Mouse (Mus musculus): ENCODE results near the gene Ptprd. TPM values are rescaled to one million over a fixed set of nuclear protein-coding genes. Genes with fewer than 3 reads are reported as not detected.
A peak's percentile ranks its signal among the peaks of the same experiment; 100 is the strongest.

The Ptprd gene
- polyA plus RNA-seq, 1 experiment from 2014 or later = 15.5 TPM

GRCm38 (mm10) chr4:76292733-76293357, 1918.9 kb downstream of the Ptprd start:
- WGBS = 87% methylated on average over 8 of the region's 8 CpGs
- Histone ChIP-seq H3K27ac (no peak overlapping the region), H3K4me3 (no peak overlapping the region), H3K36me3 (no peaks in the 10 kb centered on the region), H3K9me3 (no peaks in the 10 kb centered on the region), H3K27me3 (ENCODE audit: insufficient read depth, poor library complexity, severe bottlenecking) (no peaks in the 10 kb centered on the region), H3K4me1 (replicated peaks) (peaks cover 15% of the 10 kb centered on the region)
- DNase-seq (ENCODE audit: low spot score) = no peak

- Histone ChIP-seq H3K27me3 (ENCODE audit: insufficient read depth, poor library complexity, severe bottlenecking) (no peaks in the 10 kb centered on the region), H3K27ac (no peak overlapping the region), H3K4me1 (replicated peaks) (peaks cover 25% of the 10 kb centered on the region), H3K36me3 (no peaks in the 10 kb centered on the region), H3K4me3 (no peak overlapping the region), H3K9me3 (no peaks in the 10 kb centered on the region)
- 50% methylated on average over 1 of the region's 1 CpGs for WGBS
- DNase-seq (ENCODE audit: low spot score) = no peak
These were observed 1921.3 kb downstream of the Ptprd start for GRCm38 (mm10) chr4:76290484-76290818.

GRCm38 (mm10) chr4:76289612-76290483, 1921.9 kb downstream of the Ptprd start:
- DNase-seq (ENCODE audit: low spot score) = peak; percentile 41
- Histone ChIP-seq H3K27me3 (ENCODE audit: insufficient read depth, poor library complexity, severe bottlenecking) (no peaks in the 10 kb centered on the region), H3K9me3 (no peaks in the 10 kb centered on the region), H3K36me3 (no peaks in the 10 kb centered on the region), H3K4me1 (replicated peaks) (peaks cover 29% of the 10 kb centered on the region), H3K27ac (peak overlapping the region; percentile 53), H3K4me3 (no peak overlapping the region)
- 31% methylated on average over 12 of the region's 12 CpGs for WGBS

- H3K9me3 ChIP-seq = no peaks in the 10 kb centered on the region
- no peaks in the 10 kb centered on the region for H3K36me3 ChIP-seq
- no peak for DNase-seq (ENCODE audit: low spot score)
- H3K27ac ChIP-seq = no peak overlapping the region; the same call in 1 of the 2 replicates
- no peaks in the 10 kb centered on the region for H3K27me3 ChIP-seq (ENCODE audit: insufficient read depth, poor library complexity, severe bottlenecking)
- 63% methylated on average over 2 of the region's 2 CpGs for WGBS
- H3K4me3 ChIP-seq = no peak overlapping the region
- H3K4me1 ChIP-seq (replicated peaks) = peaks cover 35% of the 10 kb centered on the region
These were observed 1925.7 kb downstream of the Ptprd start for GRCm38 (mm10) chr4:76286016-76286415.

GRCm38 (mm10) chr4:76282886-76283285, 1928.9 kb downstream of the Ptprd start:
- no peaks in the 10 kb centered on the region for H3K36me3 ChIP-seq
- no peaks in the 10 kb centered on the region for H3K27me3 ChIP-seq (ENCODE audit: insufficient read depth, poor library complexity, severe bottlenecking)
- no peaks in the 10 kb centered on the region for H3K9me3 ChIP-seq
- no peak overlapping the region for H3K4me3 ChIP-seq
- peaks cover 19% of the 10 kb centered on the region for H3K4me1 ChIP-seq (replicated peaks)
- 27% methylated on average over 4 of the region's 4 CpGs for WGBS
- no peak for DNase-seq (ENCODE audit: low spot score)
- no peak overlapping the region for H3K27ac ChIP-seq

- peaks cover 12% of the 10 kb centered on the region for H3K4me1 ChIP-seq (replicated peaks)
- no peak overlapping the region for H3K4me3 ChIP-seq
- H3K9me3 ChIP-seq = no peaks in the 10 kb centered on the region
- WGBS = 90% methylated on average over 4 of the region's 4 CpGs
- H3K36me3 ChIP-seq = no peaks in the 10 kb centered on the region
- no peaks in the 10 kb centered on the region for H3K27me3 ChIP-seq (ENCODE audit: insufficient read depth, poor library complexity, severe bottlenecking)
- no peak for DNase-seq (ENCODE audit: low spot score)
- no peak overlapping the region for H3K27ac ChIP-seq
These were observed 1949.0 kb downstream of the Ptprd start for GRCm38 (mm10) chr4:76262727-76263126.

- H3K4me3 ChIP-seq = no peak overlapping the region
- H3K36me3 ChIP-seq = no peaks in the 10 kb centered on the region
- DNase-seq (ENCODE audit: low spot score) = no peak
- H3K4me1 ChIP-seq (replicated peaks) = peaks cover 12% of the 10 kb centered on the region
- H3K27me3 ChIP-seq (ENCODE audit: insufficient read depth, poor library complexity, severe bottlenecking) = no peaks in the 10 kb centered on the region
- H3K9me3 ChIP-seq = no peaks in the 10 kb centered on the region
- H3K27ac ChIP-seq = no peak overlapping the region
- WGBS = 88% methylated on average over 1 of the region's 1 CpGs
These were observed 1951.1 kb downstream of the Ptprd start for GRCm38 (mm10) chr4:76260686-76261085.

- Histone ChIP-seq H3K27me3 (ENCODE audit: insufficient read depth, poor library complexity, severe bottlenecking) (no peaks in the 10 kb centered on the region), H3K4me1 (replicated peaks) (peaks cover 12% of the 10 kb centered on the region), H3K9me3 (no peaks in the 10 kb centered on the region), H3K4me3 (no peak overlapping the region), H3K36me3 (no peaks in the 10 kb centered on the region), H3K27ac (no peak overlapping the region)
- no peak for DNase-seq (ENCODE audit: low spot score)
- WGBS = 75% methylated on average over 3 of the region's 3 CpGs
These were observed 1951.5 kb downstream of the Ptprd start for GRCm38 (mm10) chr4:76260286-76260685.

GRCm38 (mm10) chr4:76259636-76260035, 1952.1 kb downstream of the Ptprd start:
- H3K4me3 ChIP-seq = no peak overlapping the region
- peaks cover 12% of the 10 kb centered on the region for H3K4me1 ChIP-seq (replicated peaks)
- H3K36me3 ChIP-seq = no peaks in the 10 kb centered on the region
- no peak for DNase-seq (ENCODE audit: low spot score)
- H3K27ac ChIP-seq = no peak overlapping the region
- H3K27me3 ChIP-seq (ENCODE audit: insufficient read depth, poor library complexity, severe bottlenecking) = no peaks in the 10 kb centered on the region
- 71% methylated on average over 2 of the region's 2 CpGs for WGBS
- H3K9me3 ChIP-seq = no peaks in the 10 kb centered on the region

GRCm38 (mm10) chr4:76244371-76244770, 1967.4 kb downstream of the Ptprd start:
- Histone ChIP-seq H3K4me3 (no peak overlapping the region), H3K27ac (no peak overlapping the region), H3K27me3 (ENCODE audit: insufficient read depth, poor library complexity, severe bottlenecking) (no peaks in the 10 kb centered on the region), H3K9me3 (no peaks in the 10 kb centered on the region), H3K36me3 (no peaks in the 10 kb centered on the region), H3K4me1 (replicated peaks) (peaks cover 8% of the 10 kb centered on the region)
- no peak for DNase-seq (ENCODE audit: low spot score)
- WGBS = 77% methylated on average over 6 of the region's 6 CpGs

GRCm38 (mm10) chr4:76241542-76241941, 1970.2 kb downstream of the Ptprd start:
- Histone ChIP-seq H3K9me3 (no peaks in the 10 kb centered on the region), H3K4me1 (replicated peaks) (peaks cover 17% of the 10 kb centered on the region), H3K4me3 (no peak overlapping the region), H3K27me3 (ENCODE audit: insufficient read depth, poor library complexity, severe bottlenecking) (no peaks in the 10 kb centered on the region), H3K36me3 (no peaks in the 10 kb centered on the region), H3K27ac (no peak overlapping the region)
- no peak for DNase-seq (ENCODE audit: low spot score)

- WGBS = 85% methylated on average over 3 of the region's 3 CpGs
These were observed 1970.6 kb downstream of the Ptprd start for GRCm38 (mm10) chr4:76241140-76241539.

GRCm38 (mm10) chr4:76239063-76239462, 1972.7 kb downstream of the Ptprd start:
- Histone ChIP-seq H3K4me1 (replicated peaks) (peaks cover 14% of the 10 kb centered on the region), H3K4me3 (no peak overlapping the region), H3K36me3 (no peaks in the 10 kb centered on the region), H3K27me3 (ENCODE audit: insufficient read depth, poor library complexity, severe bottlenecking) (no peaks in the 10 kb centered on the region), H3K9me3 (no peaks in the 10 kb centered on the region), H3K27ac (0 out of 2 replicates have a peak overlapping the region, but pooled peaks have one; percentile 0)
- WGBS = 34% methylated on average over 5 of the region's 5 CpGs
- DNase-seq (ENCODE audit: low spot score) = no peak

More at GRCm38 (mm10) chr4:76241140-76241539, 1970.6 kb downstream of the Ptprd start:
- Histone ChIP-seq H3K4me1 (replicated peaks) (peaks cover 17% of the 10 kb centered on the region), H3K27ac (no peak overlapping the region), H3K4me3 (no peak overlapping the region), H3K27me3 (ENCODE audit: insufficient read depth, poor library complexity, severe bottlenecking) (no peaks in the 10 kb centered on the region), H3K9me3 (no peaks in the 10 kb centered on the region), H3K36me3 (no peaks in the 10 kb centered on the region)
- DNase-seq (ENCODE audit: low spot score) = no peak

Measured in hindbrain, embryonic 10.5 days (tissue).